Mouse (Mus musculus) thymus, postnatal 14 days (tissue): ENCODE results near the gene Izumo1r.

Experiments used
- DNase-seq: peaks from one replicate; pipeline ENCODE4 v3.0.0; 2021

Izumo1r gene

GRCm38 (mm10) chr9:14864726-14865125 lies 39.0 kb downstream of the Izumo1r start:
- no peak for DNase-seq

DNA sequence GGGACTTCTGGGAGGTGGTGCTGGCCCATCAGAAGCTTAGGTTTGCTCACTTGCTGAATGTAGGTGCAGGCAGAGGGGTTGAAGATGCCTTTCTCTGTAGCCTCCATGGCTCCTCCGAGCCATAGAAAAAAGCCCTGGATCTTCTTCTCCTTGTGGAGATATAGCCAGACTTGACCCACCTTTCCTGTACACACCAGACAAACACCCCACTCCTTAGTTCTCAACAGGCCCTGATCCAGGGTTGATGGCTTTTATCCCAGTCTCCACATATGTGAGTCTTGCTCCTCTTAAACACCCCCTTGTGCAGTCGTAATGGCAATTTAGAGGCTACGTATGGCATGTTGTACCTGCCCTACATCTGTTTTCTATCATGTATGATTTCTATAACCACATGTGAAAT lies 40.6 kb downstream of the Izumo1r start:
- no peak for DNase-seq

DNA sequence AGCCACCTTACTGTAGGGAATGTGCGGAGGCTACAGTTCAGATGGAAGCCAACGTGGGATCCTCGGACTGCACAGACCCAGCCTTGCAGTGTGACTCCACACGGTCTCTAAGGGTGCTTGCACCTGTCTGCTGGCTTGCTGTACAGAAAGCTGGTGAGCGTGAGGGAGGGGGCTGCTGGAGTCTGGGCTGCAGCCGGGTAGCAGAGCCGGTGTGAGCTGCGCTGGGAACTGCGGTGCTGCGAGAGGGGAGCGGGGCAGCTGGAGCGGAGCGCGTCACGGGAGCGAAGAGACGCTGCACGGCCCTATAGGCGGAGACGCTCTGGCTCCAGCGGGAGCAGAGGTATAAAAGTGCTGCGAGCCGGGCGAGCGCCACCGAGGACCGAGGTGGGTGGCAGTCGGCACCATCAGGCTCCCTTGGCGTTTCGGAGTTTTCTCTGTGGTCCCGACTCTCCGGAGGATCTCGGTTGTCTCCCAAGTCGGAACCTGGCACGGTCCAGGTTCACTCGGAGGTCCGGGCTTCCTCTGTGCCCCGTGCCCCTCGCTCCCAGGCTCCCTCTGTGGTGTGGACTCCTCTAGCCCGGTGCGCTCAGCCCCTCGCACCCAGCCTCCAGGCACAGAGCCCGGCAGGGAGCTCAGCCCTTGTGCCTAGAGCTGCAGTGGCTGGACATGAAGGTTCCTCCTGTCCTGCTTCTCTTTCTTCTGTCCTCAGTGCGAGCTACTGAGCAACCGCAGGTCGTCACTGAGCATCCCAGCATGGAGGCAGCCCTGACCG lies 43.7 kb downstream of the Izumo1r start, which contains the start of gene Gpr83:
Gene Gpr83, plus strand, starts transcription at position 343 of the 772 bp plus-strand sequence.
- DNase-seq = peak; percentile 77

DNA sequence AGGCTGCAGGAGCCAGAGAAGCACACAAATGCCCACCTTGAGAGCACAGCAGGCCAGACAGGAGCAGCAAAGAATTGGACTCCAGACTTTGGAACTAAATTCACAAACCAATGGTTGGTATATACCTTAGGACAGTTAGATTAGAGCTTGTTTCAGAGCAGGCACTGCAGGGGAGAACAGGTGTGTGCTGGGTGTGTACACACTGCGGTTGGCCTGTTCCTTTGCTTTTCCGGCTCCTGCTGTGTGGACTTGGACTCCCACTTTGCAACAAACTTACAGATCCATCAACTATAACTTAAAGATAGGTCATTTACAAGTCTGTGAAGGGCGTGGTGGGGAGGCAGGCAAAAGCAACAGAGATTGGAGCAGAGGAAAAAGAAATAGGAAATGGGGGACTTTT lies 45.0 kb downstream of the Izumo1r start:
- DNase-seq = no peak

DNA sequence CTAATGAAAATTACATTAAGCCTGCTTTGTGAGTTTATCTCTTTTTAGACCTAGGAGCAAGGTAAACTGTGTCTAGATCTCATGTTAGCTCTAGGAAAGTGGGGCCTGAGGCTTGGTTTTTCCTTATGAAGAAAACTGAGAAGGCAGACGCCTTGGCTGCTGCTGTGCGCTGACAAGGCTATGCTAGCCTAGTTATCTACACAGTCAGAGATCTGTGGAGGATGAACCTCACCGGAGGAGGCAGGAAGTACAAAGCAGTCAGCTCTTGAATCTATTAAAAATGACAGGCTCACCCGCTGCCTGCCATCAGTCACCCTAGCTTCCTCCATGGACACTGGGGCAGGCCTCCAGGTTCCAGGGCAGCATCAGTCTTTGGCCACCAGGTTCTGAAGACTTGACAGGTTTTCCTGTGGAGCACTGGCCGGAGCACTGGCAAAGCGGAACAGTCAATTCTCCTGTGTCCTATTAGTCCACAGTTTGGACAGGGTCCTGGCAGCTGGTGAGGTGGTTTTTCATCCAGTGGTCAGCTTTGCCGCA lies 45.5 kb downstream of the Izumo1r start:
- DNase-seq = no peak

- DNase-seq = no peak
Observed at GRCm38 (mm10) chr9:14856922-14857654, 46.7 kb downstream of the Izumo1r start.

DNA sequence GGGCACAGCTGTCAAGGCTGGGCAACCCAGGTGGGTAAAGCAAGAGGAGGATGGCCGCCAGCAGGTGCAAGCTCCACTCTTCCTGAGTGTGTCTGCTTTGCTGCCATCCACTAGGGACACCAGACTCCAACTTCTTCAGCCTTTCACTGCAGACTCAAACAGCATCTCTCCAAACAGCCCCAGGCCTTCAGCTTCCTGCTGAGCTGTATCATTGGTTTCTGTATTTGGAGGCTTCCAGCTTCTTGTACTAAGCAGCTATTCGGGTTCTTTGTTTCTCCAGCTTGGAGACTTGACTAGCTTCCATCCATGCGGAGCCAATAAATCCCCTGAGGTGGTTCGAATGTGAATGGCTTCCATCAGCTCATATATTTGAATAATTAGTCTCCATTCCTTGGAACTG lies 49.2 kb downstream of the Izumo1r start:
- peak; percentile 40 for DNase-seq

DNA sequence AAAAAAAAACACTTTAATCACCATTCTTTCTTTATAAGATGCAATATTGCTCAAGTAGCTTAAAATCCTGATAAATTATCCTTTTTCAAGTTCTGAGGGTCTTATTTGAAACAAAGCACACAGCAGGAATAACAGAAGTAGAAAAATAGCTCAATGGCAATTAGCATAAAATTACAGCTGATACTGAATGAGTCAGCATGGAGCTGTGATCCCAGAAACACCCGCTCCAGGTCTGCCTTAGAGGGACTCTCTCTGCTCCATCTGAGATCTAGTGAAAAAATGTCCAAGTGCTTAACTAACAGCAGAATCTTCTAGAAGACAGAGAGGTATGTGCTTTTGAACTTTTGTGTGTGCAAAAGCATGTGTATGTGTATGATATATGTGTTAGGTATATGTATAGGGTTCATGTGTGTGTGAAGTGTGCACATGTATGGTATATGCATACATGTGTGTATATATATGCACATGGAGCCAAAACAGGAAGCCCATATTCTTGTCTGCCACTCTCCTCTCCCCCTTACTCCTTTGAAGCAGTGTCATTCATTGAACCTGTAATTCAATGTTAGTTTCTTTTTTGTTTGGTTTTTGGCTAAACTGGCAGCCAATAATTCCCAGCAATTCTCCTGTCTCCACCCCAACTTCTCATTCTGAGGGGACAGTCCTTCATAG lies 55.3 kb downstream of the Izumo1r start:
- no peak for DNase-seq

- DNase-seq = peak; percentile 43
Observed at GRCm38 (mm10) chr9:14846428-14846827, 57.3 kb downstream of the Izumo1r start.

DNA sequence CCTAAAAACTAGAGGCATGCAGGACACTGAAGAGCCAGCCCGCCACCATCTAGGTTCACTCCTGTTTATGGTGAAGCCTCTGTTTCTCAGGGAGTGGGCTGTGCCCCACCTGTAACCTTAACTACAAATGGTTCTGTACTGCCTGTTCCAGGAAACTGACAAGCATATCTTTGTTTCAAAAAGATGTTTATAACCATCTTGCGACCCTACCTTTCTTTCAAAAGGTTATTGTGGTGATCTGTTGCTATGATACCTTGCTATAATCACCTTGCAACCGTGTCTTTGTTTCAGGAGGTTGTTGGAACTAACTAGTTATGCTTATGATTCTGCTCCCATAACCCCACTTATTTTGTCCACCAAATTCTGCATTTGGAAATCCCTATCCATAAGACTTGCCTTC lies 59.8 kb downstream of the Izumo1r start:
- DNase-seq = no peak

DNA sequence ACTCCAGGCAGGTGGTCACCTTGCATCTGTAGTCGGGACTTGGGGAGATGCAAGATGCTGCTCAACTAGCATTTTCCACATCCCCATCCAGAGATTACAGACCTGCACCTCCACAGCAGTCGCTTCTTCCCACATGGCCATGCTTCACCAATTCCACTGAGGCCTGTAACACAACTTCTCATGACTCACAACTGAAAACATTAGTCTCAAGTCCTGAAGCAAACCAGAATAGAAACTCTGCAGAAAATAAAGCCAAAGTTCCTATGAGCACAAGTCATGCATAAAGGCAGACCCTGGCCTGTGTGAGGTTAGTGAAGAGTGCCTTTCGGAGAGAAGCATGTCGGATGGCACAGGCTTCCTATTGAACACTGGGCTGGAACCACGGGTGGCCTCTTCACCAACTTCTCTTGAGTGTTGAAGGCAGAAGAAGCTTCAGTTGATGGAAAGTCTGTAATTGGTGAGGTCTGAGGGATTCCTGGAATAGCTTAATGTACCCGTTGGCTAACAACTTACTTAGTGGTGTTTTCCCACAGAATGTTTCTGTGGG lies 60.4 kb downstream of the Izumo1r start:
- DNase-seq = no peak

- no peak for DNase-seq
Observed at GRCm38 (mm10) chr9:14841878-14842761, 61.6 kb downstream of the Izumo1r start.

DNA sequence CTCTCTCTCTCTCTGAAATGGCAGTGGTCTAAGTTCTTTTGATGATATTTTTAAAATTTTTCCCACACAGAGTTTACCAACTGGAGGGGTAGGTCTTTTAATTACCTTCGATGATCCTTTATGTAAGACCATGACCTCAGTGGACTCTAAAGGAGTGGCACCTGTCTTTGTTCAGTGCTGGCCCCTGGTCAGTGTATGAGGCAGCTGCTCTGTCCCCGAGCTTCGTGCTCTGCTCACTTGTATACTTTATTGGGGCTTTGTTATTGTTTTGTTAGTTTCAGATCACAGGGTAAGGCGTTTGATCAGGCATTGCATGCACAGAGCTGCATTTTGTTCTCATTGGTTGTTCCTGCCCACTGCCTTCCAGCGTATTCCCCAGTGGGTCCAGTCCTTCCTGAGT lies 63.8 kb downstream of the Izumo1r start:
- DNase-seq = no peak

- no peak for DNase-seq
Observed at GRCm38 (mm10) chr9:14839527-14839926, 64.2 kb downstream of the Izumo1r start.
